Mouse (Mus musculus): Measurements from ENCODE around the gene Smim17.
"Not testable (repeated sequence)": the region's sequence is repeated elsewhere in the genome, so short reads cannot be mapped to it uniquely, and the experiment has no call there.

Smim17 gene

DNA sequence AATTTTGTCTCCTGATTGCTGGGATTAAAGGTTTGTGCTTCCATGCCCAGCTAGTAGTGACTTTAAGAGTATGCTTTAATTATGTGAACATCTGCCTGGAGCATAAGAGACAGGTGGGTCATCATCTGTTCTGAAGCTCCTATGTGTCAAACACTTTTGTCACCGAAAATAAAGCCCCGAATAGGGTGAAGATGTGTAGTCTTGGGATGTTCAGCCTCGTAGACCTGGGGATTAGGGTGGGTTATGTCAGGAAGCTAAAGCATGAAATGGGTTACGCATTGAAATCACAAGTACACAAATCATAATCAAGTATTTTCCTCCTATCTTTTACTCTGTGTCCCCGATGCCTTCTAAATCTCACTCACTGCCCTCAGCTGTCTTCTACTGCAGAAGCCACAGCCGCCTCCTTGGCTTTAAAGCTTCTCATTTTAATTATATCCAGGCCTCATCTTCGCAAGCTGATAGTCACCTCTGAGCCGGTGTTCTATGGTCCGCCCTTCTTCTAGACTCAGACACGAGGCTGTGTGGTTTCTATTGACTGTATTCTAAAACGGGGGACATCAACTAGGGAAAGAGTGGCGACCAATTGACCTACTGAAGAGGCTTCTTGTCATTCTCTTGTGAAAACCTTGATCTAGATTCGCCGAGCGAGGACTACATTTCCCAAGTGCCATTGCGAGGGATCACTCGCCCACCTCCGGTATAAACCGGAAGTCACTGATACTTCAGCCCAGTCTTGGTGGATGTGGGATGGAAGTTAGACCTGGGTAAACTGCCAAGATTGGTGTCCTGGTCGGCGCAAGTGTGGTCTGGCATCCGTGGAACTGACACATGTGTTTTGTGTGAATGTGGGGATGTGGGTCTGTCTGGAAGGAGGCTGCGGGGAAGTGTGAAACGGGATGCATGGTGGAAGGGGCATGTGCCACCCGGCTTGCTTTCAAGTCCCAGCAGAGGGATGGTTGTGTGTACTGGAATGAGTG is at the start of gene Smim17:
Gene Smim17, plus strand, starts transcription at position 720 of the 980 bp plus-strand sequence.
- peak; percentile 39 to 42 for DNase-seq (ENCODE audit: low spot score in 2 of 2)

DNA sequence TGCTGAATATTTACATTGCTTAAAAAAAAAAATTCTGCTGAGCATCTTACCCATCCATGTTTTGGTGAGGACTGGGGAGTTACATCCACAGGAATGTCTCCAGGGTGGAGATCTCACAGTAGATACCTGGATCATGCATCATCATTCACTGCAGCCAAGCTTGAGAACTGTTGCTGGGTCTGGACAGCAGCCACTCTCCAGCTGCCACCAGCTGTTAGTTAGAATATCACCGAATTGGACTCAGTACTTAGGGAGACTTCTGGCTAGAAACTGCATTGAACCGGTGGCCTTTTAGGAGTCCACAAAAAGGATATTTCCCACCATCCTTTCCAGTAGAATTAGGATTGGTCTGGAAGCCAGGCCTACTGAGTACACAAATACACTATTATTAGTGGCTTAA is 40.4 kb upstream of the Smim17 start:
- no peak for DNase-seq (ENCODE audit: low spot score in 2 of 2)

DNA sequence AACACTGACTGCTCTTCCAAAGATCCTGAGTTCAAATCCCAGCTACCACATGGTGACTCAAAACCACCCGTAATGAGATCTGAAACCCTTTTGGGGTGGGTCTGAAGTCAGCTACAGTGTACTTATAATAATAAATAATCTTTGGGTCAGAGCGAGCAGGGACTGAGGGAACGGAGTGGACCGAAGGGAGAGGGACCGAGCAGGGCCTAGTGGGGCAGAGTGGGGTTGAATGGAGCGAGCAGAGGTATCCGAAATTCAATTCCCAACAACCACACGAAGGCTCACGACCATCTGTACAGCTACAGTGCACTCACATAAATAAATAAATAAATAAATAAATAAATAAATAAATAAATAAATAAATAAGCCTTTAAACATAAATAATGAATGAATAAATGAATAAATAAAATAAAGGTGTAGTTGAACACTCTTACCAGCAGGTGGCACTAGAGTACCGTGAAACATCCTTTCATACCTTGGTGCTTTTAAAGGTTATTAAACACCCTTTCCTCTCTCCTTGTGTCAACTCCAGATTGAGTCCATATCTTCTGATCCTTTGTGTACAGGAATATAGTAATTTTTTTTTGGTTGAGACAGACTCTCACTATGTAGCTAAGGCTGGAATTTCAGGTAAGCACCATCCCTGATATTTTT is 39.5 kb upstream of the Smim17 start:
- DNase-seq (ENCODE audit: low spot score in 2 of 2): peak in 1 of 2 experiments; percentile 34

DNA sequence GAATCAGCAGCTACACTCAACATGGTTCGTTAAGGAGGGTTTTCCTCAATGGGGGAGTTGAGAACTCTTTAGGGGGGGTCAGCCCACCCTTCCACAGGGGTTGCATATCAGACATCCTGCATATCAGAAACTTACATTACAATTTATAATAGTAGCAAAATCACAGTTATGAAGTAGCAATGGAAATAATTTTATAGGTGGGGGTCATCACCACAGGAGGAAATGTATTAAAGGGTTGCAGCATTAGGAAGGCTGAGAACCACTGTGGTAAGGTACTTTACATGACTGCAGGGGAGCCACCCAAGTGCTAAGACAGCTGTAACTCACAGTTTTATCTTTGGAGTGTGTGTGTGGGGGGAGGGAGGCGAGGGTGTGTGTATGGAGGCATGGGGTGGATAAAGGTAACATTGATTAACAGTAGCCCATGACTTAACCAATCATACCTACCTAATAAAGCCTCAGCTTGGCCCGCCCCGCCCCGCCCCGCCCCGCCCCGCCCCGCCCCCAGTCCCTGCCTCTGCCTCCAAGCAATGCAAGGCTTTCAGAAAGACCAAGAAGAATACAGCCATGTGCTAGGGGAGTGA is 37.9 kb upstream of the Smim17 start:
- DNase-seq (ENCODE audit: low spot score in 2 of 2): no peak

GRCm38 (mm10) chr7:6361756-6362155 is 36.8 kb upstream of the Smim17 start:
- DNase-seq (ENCODE audit: low spot score in 2 of 2): no peak

- peak; percentile 87 for DNase-seq (ENCODE audit: low spot score in 2 of 2)
Measured at GRCm38 (mm10) chr7:6362268-6363046, 36.1 kb upstream of the Smim17 start.

DNA sequence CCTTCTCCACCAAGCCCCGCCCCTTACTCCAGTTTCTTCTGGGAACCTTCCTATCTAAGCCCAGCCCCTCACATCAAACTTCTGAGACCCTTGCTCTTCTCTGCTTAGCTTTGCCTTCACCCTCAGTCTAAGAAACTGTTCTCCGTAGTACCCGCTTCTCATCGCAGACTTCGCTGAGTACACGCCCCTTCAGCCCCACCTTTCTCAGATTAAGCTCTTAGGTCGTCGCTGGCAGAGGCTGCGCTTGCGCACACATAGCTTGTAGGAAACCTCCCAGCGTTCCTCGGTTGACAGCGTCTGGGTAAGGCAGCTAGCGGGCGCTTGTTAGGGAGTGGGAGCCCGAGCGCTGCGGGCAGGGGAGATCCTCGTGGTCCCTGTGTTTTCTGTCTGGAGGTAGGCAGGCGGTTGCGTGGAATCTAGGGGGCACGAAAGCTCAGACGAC is 35.4 kb upstream of the Smim17 start, which contains the start of gene Zfp78:
Gene Zfp78, plus strand, starts transcription at position 234 of the 442 bp plus-strand sequence.
- DNase-seq (ENCODE audit: low spot score in 2 of 2): peak; percentile 64 to 72

- no peak for DNase-seq (ENCODE audit: low spot score in 2 of 2)
Measured at GRCm38 (mm10) chr7:6364761-6365160, 33.8 kb upstream of the Smim17 start.

DNA sequence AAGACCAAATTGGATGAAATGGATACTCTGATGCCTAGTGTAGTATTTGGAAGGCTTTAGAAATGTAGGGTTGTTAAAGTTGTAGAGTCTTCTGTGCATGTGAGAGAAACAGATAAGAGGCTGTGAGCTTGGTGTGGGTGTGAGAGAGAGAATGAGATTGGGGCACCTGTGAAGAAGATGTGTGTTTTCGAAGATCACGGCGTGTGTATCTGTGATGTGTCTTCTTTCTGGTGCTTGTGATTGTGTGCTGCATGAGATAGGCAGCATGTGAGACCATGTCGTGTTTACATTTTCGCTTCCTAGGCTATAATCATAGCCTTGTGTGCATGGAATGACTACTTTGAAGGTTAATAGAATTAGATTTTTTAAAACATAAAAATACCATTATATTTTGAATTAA is 31.3 kb upstream of the Smim17 start:
- DNase-seq (ENCODE audit: low spot score in 2 of 2): no peak

- not testable (repeated sequence) for DNase-seq (ENCODE audit: low spot score in 2 of 2)
Measured at GRCm38 (mm10) chr7:6368146-6368545, 30.4 kb upstream of the Smim17 start.

DNA sequence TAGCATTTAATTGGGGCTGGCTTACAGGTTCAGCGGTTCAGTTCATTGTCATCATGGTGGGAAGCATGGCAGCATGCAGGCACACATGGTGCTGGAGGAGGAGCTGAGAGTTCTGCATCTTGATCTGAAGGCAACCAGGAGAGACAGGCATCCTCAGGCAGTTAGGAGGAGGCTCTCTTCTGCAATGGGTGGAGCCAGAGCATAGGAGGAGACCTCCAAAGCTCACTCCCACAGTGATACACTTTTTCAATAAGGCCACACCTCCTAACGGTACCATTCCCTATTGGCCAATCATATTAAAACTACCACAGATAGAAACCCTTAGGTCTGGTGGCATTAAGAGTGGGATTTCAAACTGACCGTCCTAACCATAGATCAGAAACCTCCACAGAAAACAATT is 29.1 kb upstream of the Smim17 start:
- DNase-seq (ENCODE audit: low spot score in 2 of 2): no peak

GRCm38 (mm10) chr7:6372993-6373392 is 25.5 kb upstream of the Smim17 start:
- DNase-seq (ENCODE audit: low spot score in 2 of 2): no peak

- DNase-seq (ENCODE audit: low spot score in 2 of 2): no peak
Measured at GRCm38 (mm10) chr7:6378441-6378840, 20.1 kb upstream of the Smim17 start.

DNA sequence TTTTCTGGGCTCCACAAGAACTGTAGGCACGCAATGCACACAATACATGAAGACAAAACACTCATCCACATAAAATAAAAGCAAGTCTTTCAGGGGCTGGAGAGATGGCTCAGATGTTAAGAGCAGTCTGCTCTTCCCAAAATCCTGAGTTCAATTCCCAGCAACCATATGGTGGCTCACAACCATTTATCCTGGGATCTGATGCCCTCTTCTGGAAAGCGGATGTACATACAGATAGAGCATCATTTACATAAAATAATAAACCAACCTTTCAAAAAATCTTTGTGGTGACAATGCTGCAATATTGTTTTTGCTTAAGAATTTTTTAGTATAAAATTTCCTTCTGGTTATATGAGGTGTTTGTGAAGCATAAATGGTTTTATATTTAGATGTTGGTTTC is 17.1 kb upstream of the Smim17 start:
- no peak for DNase-seq (ENCODE audit: low spot score in 2 of 2)

DNA sequence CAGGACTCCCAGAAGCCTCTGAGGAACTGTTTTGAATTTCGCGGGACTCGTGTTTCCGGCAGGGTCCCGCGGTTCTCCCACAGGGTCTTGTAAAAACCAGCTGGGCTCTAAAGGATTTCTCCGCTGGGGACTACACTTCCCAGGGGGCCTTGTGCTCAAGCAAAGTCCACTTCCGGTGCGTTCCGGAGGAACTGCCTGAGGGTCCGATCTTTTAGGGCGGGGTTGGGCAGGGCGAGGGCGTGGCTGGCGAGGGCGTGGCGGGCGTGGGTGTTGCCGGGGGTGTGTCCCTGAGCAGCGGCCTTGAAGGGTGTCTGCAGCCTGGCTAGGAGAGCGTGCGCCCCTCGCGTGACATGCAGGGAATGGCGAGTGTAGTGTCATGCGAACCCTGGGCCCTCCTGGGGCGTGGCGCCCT is 15.5 kb upstream of the Smim17 start, which contains the start of gene Zfp28:
Gene Zfp28, plus strand, starts transcription at position 252 of the 412 bp plus-strand sequence.
- DNase-seq (ENCODE audit: low spot score in 2 of 2): peak; percentile 91 to 93

GRCm38 (mm10) chr7:6384011-6384410 is 14.5 kb upstream of the Smim17 start:
- DNase-seq (ENCODE audit: low spot score in 2 of 2): no peak

- no peak for DNase-seq (ENCODE audit: low spot score in 2 of 2)
Measured at GRCm38 (mm10) chr7:6386995-6387394, 11.5 kb upstream of the Smim17 start.

- no peak for DNase-seq (ENCODE audit: low spot score in 2 of 2)
Measured at GRCm38 (mm10) chr7:6388971-6389370, 9.5 kb upstream of the Smim17 start.

- no peak for DNase-seq (ENCODE audit: low spot score in 2 of 2)
Measured at GRCm38 (mm10) chr7:6389449-6389848, 9.1 kb upstream of the Smim17 start.

- peak; percentile 50 to 74 for DNase-seq (ENCODE audit: low spot score in 2 of 2)
Measured at GRCm38 (mm10) chr7:6410043-6410442, 11.5 kb downstream of the Smim17 start, which contains the start of gene Gm20715. TSS of gene Gm20715 (plus strand) at chr7:6410277.
